Mouse (Mus musculus) embryonic fibroblast, embryonic 13.5 days (primary cell): ENCODE measurements around the gene Macrod1. TPM values are rescaled to one million over a fixed set of nuclear protein-coding genes. Genes with fewer than 3 reads are reported as not detected.

Source experiments
- H3K27ac ChIP-seq: 2 replicates; pipeline ENCODE4 v1.5.1; 2012; ENCODE audit warnings: low read length, control low read depth, inconsistent platforms; ENCODE audit not compliant: insufficient read depth
- H3K4me1 ChIP-seq: 2 replicates; pipeline ENCODE4 v1.6.1; 2011; ENCODE audit warnings: low read length; ENCODE audit not compliant: control insufficient read depth, insufficient read depth
- H3K4me3 ChIP-seq: 2 replicates; pipeline ENCODE4 v1.5.1; 2011; ENCODE audit warnings: mild to moderate bottlenecking, control low read depth, low read length; ENCODE audit not compliant: insufficient read depth
- CTCF ChIP-seq: IDR thresholded peaks from 2 replicates; pipeline ENCODE4 v1.5.1; 2011; ENCODE audit warnings: mild to moderate bottlenecking, control low read depth, low read length, moderate library complexity, borderline replicate concordance; ENCODE audit not compliant: insufficient read depth
- POLR2A ChIP-seq: IDR thresholded peaks from 2 replicates; pipeline ENCODE4 v1.6.1; 2011; ENCODE audit warnings: low read depth, mild to moderate bottlenecking, control low read depth, low read length, moderate library complexity
- polyA plus RNA-seq: library from polyadenylated mRNA; stranded (reverse); fragments of >200 nt; gene quantifications from 2 replicates; pipeline ENCODE4 v1.2.4, GENCODE M21; 2011; ENCODE audit warnings: low read depth; ENCODE audit not compliant: missing spikeins, insufficient read length

Macrod1 gene
- polyA plus RNA-seq, 1 experiment: 5.2 TPM

GRCm38 (mm10) chr19:7055173-7055572, 1.4 kb upstream of the Macrod1 start:
- Histone ChIP-seq H3K4me1 (peaks cover 9% of the 10 kb centered on the region), H3K27ac (peak overlapping the region; percentile 98), H3K4me3 (no peak overlapping the region)
- TF ChIP-seq POLR2A (no peak), CTCF (no peak)

- Histone ChIP-seq H3K4me3 (peak overlapping the region; percentile 34), H3K27ac (no peak overlapping the region), H3K4me1 (peaks cover 9% of the 10 kb centered on the region)
- TF ChIP-seq CTCF (no peak), POLR2A (no peak)
Observed at GRCm38 (mm10) chr19:7057126-7057721, 614 bp downstream of the Macrod1 start.

GRCm38 (mm10) chr19:7057722-7058207, 1.2 kb downstream of the Macrod1 start:
- peak overlapping the region; percentile 34 for H3K4me3 ChIP-seq
- H3K27ac ChIP-seq: 0 out of 2 replicates have a peak overlapping the region, but pooled peaks have one; percentile 19
- H3K4me1 ChIP-seq: peaks cover 9% of the 10 kb centered on the region
- TF ChIP-seq POLR2A (peak; percentile 90), CTCF (no peak)

GRCm38 (mm10) chr19:7058541-7058940, 1.9 kb downstream of the Macrod1 start:
- TF ChIP-seq POLR2A (no peak), CTCF (no peak)
- Histone ChIP-seq H3K4me3 (no peak overlapping the region), H3K27ac (no peak overlapping the region), H3K4me1 (peaks cover 9% of the 10 kb centered on the region)

GRCm38 (mm10) chr19:7062110-7062509, 5.5 kb downstream of the Macrod1 start:
- H3K27ac ChIP-seq: no peak overlapping the region
- H3K4me1 ChIP-seq: peaks cover 9% of the 10 kb centered on the region; the same call in 1 of the 2 replicates
- no peak for TF ChIP-seq POLR2A
- no peak for TF ChIP-seq CTCF
- H3K4me3 ChIP-seq: no peak overlapping the region

GRCm38 (mm10) chr19:7062916-7063315, 6.3 kb downstream of the Macrod1 start:
- peaks cover 7% of the 10 kb centered on the region; the same call in 1 of the 2 replicates for H3K4me1 ChIP-seq
- H3K4me3 ChIP-seq: no peak overlapping the region
- TF ChIP-seq CTCF (no peak), POLR2A (no peak)
- H3K27ac ChIP-seq: no peak overlapping the region

- no peak overlapping the region for H3K27ac ChIP-seq
- H3K4me3 ChIP-seq: no peak overlapping the region
- H3K4me1 ChIP-seq: peaks cover 8% of the 10 kb centered on the region; the same call in 1 of the 2 replicates
- TF ChIP-seq POLR2A: no peak
- TF ChIP-seq CTCF: peak; percentile 100
Observed at GRCm38 (mm10) chr19:7064571-7064970, 8.0 kb downstream of the Macrod1 start.

- no peak for TF ChIP-seq POLR2A
- TF ChIP-seq CTCF: no peak
- no peak overlapping the region for H3K4me3 ChIP-seq
- peaks cover 17% of the 10 kb centered on the region; the same call in 1 of the 2 replicates for H3K4me1 ChIP-seq
- no peak overlapping the region for H3K27ac ChIP-seq
Observed at GRCm38 (mm10) chr19:7066034-7066827, 9.6 kb downstream of the Macrod1 start.

GRCm38 (mm10) chr19:7066828-7067342, 10.3 kb downstream of the Macrod1 start:
- H3K4me1 ChIP-seq: peaks cover 17% of the 10 kb centered on the region; the same call in 1 of the 2 replicates

More at GRCm38 (mm10) chr19:7066828-7067342, 10.3 kb downstream of the Macrod1 start:
- Histone ChIP-seq H3K4me3 (no peak overlapping the region), H3K27ac (no peak overlapping the region)
- TF ChIP-seq CTCF: no peak
- TF ChIP-seq POLR2A: no peak
